Mouse (Mus musculus): ENCODE measurements around the gene Rbm26. TPM values are rescaled to one million over a fixed set of nuclear protein-coding genes. Genes with fewer than 3 reads are reported as not detected.

Rbm26 gene
- polyA plus RNA-seq (2015; fragmentation: Nextera tagmentation; extraction: Ambion mirVana): 15.8 and 16.1 TPM in 2 replicates

DNA sequence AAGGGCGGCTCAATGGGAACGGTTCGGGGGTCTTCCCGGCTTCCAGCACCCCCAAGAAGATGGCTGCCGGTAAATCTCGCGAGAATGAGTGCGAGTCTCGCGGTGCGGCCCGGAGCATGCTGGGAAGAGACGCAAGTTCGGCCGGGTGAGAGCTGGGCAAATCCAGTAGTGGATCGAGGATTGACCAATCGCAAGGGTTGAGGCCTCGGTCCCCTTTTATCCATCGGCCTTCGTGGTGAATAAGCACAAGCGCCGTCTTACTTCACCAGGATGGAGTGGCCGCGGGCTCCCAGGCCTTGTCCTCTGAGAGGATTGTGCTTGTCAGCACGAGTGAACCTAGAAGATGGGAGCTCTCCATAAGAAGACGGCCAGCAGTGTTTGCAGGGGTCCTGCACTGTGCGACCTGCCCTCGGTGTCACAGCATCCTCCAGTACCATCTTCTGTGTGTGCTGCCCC, at the start of gene Rbm26:
Gene Rbm26 (minus strand): TSS at position 90 of the 456 bp plus-strand sequence.
- Histone ChIP-seq H3K36me3 (no peaks in the 10 kb centered on the region), H3K4me3 (peak within 1 kb of the TSS; percentile 96), H3K27me3 (no peaks in the 10 kb centered on the region), H3K27ac (peak within 1 kb of the TSS; percentile 91), H3K9me3 (replicated peaks) (no peaks in the 10 kb centered on the region), H3K4me2 (peak within 1 kb of the TSS; percentile 88), H3K9ac (peak within 1 kb of the TSS; percentile 96), H3K4me1 (replicated peaks) (peaks cover 27% of the 10 kb centered on the region)
- peak; percentile 94 for ATAC-seq (replicated peaks; ENCODE audit: insufficient number of reproducible peaks, insufficient read depth, low FRiP score, low read depth)
- under 1% methylated on average over 28 of the region's 28 CpGs for WGBS

DNA sequence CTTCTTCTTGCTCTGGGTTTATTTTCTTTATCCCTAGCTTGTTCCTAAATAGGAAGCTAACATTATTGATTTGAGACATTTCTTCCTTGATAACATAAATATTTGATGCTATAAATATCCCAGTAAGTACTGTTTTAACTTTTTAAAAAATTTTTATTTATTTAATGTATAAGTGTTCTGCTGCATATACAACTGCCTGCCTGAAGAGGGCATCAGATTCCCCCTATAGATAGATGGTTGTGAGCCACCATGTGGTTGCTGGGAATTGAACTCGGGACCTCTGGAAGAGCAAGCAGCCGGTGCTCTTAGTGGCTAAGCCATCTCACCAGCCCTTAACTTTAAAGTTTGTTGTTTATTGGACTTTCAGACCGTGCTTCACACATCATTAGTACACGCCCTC, 48.7 kb upstream of the Rbm26 start:
- H3K27me3 ChIP-seq: no peaks in the 10 kb centered on the region
- ATAC-seq (replicated peaks; ENCODE audit: insufficient number of reproducible peaks, insufficient read depth, low FRiP score, low read depth): no peak
- H3K4me1 ChIP-seq (replicated peaks): no peaks in the 10 kb centered on the region
- H3K4me2 ChIP-seq: no peak overlapping the region
- 85% methylated on average over 4 of the region's 4 CpGs for WGBS
- H3K27ac ChIP-seq: no peak overlapping the region
- no peak overlapping the region for H3K9ac ChIP-seq
- no peaks in the 10 kb centered on the region for H3K36me3 ChIP-seq
- no peak overlapping the region for H3K4me3 ChIP-seq
- H3K9me3 ChIP-seq (replicated peaks): no peaks in the 10 kb centered on the region

DNA sequence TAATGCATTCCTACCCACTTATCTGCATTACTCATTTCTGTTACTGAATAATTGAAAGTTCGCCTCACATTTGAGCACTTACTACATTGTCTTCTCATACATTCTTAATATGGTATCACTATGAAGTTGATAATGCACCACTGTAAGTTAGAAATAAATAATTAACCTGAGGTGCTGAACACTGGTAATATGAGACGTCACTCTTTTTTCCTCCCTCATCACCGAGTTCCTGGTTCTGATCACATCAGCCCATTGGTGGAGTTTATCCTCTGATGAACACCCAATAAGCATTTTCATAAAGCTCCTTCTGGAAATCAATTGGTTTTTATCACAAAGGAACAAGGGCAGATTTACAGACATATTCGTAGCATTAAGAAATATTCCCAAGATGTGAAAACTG, 45.1 kb upstream of the Rbm26 start:
- WGBS: 72% methylated on average over 4 of the region's 4 CpGs
- H3K27ac ChIP-seq: no peak overlapping the region
- no peak for ATAC-seq (replicated peaks; ENCODE audit: insufficient number of reproducible peaks, insufficient read depth, low FRiP score, low read depth)

DNA sequence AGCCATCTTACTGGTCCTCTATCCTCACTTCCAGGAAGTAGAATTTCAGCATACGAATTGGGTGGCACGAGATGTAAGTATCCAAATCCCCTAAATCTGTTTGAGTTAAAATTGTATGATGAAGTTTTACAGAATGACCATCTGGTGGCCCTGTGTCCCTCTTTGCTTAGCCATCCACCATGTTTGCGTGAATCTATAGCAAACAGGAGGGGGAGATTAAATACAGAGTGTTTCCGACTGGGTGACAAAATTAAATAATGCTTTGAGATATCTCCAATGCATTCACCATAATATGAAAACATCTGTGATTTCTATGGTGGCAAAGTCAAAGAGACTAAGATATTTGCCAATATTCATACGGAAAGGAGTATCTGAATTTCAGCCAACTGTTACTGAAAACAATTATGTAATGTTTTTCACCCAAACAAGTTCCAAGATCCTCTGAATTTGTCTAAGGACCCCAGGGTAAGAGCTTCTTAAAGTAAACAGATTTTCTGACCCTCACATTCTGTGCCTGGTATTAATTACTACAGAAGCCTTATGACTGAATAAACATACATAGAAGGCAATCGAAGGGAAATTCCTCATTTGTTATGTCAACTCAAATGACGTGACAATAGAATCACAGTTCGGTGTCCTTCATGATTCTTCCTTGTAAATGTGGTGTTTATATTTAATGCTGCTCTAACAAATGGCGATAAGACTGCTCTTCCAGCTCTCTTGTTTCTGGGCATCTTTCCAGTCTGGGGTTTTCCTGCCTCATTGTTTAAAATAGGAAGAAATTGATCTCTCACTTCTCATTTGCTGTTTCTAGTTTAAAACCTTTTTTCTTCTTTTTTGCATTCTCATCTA, 42.6 kb upstream of the Rbm26 start:
- 55% methylated on average over 9 of the region's 9 CpGs for WGBS
- Histone ChIP-seq H3K4me3 (no peak overlapping the region), H3K9me3 (replicated peaks) (no peaks in the 10 kb centered on the region), H3K4me2 (no peak overlapping the region), H3K9ac (no peak overlapping the region), H3K36me3 (no peaks in the 10 kb centered on the region), H3K27ac (0 out of 2 replicates have a peak overlapping the region, but pooled peaks have one; percentile 12), H3K4me1 (replicated peaks) (no peaks in the 10 kb centered on the region), H3K27me3 (no peaks in the 10 kb centered on the region)
- ATAC-seq (replicated peaks; ENCODE audit: insufficient number of reproducible peaks, insufficient read depth, low FRiP score, low read depth): no peak

More for the DNA sequence above, 45.1 kb upstream of the Rbm26 start:
- no peaks in the 10 kb centered on the region for H3K4me1 ChIP-seq (replicated peaks)
- no peaks in the 10 kb centered on the region for H3K36me3 ChIP-seq
- no peaks in the 10 kb centered on the region for H3K9me3 ChIP-seq (replicated peaks)
- no peak overlapping the region for H3K4me3 ChIP-seq
- H3K27me3 ChIP-seq: no peaks in the 10 kb centered on the region
- no peak overlapping the region for H3K9ac ChIP-seq
- no peak overlapping the region for H3K4me2 ChIP-seq

DNA sequence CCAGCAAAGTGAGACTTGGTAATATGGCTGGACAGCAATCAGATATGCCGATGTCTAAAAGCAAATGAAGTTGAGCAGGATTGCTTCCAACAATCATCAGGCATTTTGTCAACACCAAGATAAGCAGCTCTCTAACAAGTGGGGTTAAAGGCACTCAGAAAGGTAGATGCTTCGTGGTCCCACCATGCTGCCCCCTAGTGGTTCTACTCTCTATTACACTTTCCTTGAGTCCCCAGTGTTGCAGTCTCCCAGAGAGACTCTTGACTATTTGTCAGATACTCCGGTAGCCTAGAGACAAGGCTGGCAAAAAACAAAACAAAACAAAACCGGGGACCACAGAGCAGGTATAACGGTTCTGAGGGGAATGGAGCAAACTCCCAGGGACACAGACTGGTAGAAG, 21.3 kb upstream of the Rbm26 start:
- Histone ChIP-seq H3K4me1 (replicated peaks) (no peaks in the 10 kb centered on the region), H3K27me3 (no peaks in the 10 kb centered on the region), H3K4me3 (no peak overlapping the region), H3K9ac (no peak overlapping the region), H3K27ac (no peak overlapping the region), H3K36me3 (no peaks in the 10 kb centered on the region), H3K9me3 (replicated peaks) (no peaks in the 10 kb centered on the region), H3K4me2 (no peak overlapping the region)
- no peak for ATAC-seq (replicated peaks; ENCODE audit: insufficient number of reproducible peaks, insufficient read depth, low FRiP score, low read depth)
- WGBS: 46% methylated on average over 5 of the region's 5 CpGs

DNA sequence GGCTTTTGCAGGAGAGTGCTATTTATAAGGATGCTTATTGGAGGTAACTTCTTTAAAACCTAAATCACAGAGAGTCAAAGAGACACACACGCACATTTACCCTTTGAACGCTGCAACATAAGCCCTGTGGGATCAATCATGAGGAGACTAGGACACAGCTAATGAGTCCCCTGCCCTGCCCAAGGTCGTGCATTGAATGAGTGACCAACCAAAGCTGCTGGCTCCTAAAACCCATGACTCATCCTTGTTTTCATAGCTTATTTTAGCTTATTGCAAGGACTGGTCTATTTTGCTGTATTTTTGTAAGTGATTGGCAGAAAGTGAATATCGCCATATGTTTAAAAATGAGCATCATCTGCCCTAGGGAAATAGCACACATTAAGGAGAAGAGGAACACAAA, 17.6 kb upstream of the Rbm26 start:
- no peaks in the 10 kb centered on the region for H3K27me3 ChIP-seq
- H3K4me3 ChIP-seq: no peak overlapping the region
- no peak for ATAC-seq (replicated peaks; ENCODE audit: insufficient number of reproducible peaks, insufficient read depth, low FRiP score, low read depth)
- WGBS: 61% methylated on average over 4 of the region's 4 CpGs
- H3K36me3 ChIP-seq: no peaks in the 10 kb centered on the region
- H3K4me2 ChIP-seq: no peak overlapping the region
- no peak overlapping the region for H3K9ac ChIP-seq
- H3K9me3 ChIP-seq (replicated peaks): no peaks in the 10 kb centered on the region
- no peaks in the 10 kb centered on the region for H3K4me1 ChIP-seq (replicated peaks)
- H3K27ac ChIP-seq: no peak overlapping the region

DNA sequence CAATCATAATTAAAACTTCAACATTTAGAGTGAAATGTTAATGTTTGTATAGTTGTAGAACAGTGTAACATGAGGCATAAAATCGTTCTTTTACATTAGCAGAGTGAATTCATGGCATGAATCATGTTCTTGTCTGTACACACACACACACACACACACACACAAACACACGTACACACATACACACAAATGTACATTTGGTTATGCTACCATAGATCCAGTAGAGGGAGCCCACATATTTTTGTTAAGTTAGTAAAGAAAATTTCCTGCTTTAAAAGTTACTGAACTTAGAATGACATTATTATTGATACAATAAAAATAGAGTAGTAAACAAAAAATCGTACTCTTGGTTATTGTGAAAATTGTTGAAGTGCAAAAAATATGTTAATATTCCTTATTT, 7.7 kb upstream of the Rbm26 start:
- 42% methylated on average over 3 of the region's 3 CpGs for WGBS
- H3K27me3 ChIP-seq: no peaks in the 10 kb centered on the region
- no peak overlapping the region for H3K4me3 ChIP-seq
- no peaks in the 10 kb centered on the region for H3K9me3 ChIP-seq (replicated peaks)
- no peaks in the 10 kb centered on the region for H3K36me3 ChIP-seq
- H3K9ac ChIP-seq: no peak overlapping the region
- no peak overlapping the region for H3K27ac ChIP-seq
- no peaks in the 10 kb centered on the region for H3K4me1 ChIP-seq (replicated peaks)
- no peak overlapping the region for H3K4me2 ChIP-seq
- no peak for ATAC-seq (replicated peaks; ENCODE audit: insufficient number of reproducible peaks, insufficient read depth, low FRiP score, low read depth)

DNA sequence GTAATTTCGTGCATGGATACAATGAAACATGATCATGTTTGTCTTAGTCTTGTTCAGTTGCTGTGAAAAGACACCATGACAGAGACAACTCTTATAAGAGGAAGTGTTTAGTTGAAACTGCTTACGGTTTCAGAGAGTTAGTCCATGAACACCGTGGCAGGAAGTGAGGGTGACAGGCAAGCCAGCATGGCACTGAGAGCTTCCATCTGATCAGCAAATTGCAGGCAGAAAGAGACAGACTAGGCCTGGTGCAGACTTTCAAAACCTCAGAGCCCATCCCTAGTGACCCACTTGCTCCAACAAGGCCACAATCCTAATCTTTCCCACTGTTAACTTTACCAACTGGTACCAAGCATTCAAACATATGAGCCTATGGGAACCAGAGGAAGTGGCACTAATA, 5.7 kb upstream of the Rbm26 start:
- H3K9ac ChIP-seq: no peak overlapping the region
- H3K27ac ChIP-seq: no peak overlapping the region
- H3K4me2 ChIP-seq: no peak overlapping the region
- no peaks in the 10 kb centered on the region for H3K27me3 ChIP-seq
- no peaks in the 10 kb centered on the region for H3K9me3 ChIP-seq (replicated peaks)
- ATAC-seq (replicated peaks; ENCODE audit: insufficient number of reproducible peaks, insufficient read depth, low FRiP score, low read depth): no peak
- H3K4me3 ChIP-seq: no peak overlapping the region
- WGBS: 61% methylated on average over 3 of the region's 3 CpGs
- no peaks in the 10 kb centered on the region for H3K4me1 ChIP-seq (replicated peaks)
- no peaks in the 10 kb centered on the region for H3K36me3 ChIP-seq

DNA sequence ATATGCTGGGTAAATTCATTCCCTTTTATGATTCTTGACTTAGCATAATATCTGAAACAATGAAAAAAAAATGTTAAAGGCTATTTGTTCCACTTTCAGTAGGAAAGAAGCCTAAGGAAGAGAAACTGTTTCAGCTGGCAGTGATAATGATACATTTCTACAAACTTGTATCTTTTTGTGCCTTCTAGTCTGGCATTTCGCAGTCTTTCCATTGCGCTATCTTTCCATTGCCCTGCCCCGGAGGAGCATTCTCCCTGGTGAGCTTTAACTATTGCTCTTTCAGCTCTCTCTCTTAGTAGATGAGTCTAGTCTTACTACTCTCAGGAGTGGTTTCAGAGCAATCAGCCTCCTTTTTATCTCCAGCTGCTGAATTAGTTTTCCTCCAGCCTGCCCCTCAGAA, 2.6 kb upstream of the Rbm26 start:
- no peak overlapping the region for H3K9ac ChIP-seq
- peaks cover 15% of the 10 kb centered on the region for H3K4me1 ChIP-seq (replicated peaks)
- H3K27ac ChIP-seq: no peak overlapping the region
- no peaks in the 10 kb centered on the region for H3K9me3 ChIP-seq (replicated peaks)
- 79% methylated on average over 3 of the region's 3 CpGs for WGBS
- H3K4me2 ChIP-seq: no peak overlapping the region
- no peaks in the 10 kb centered on the region for H3K36me3 ChIP-seq
- no peak for ATAC-seq (replicated peaks; ENCODE audit: insufficient number of reproducible peaks, insufficient read depth, low FRiP score, low read depth)
- no peak overlapping the region for H3K4me3 ChIP-seq
- no peaks in the 10 kb centered on the region for H3K27me3 ChIP-seq

DNA sequence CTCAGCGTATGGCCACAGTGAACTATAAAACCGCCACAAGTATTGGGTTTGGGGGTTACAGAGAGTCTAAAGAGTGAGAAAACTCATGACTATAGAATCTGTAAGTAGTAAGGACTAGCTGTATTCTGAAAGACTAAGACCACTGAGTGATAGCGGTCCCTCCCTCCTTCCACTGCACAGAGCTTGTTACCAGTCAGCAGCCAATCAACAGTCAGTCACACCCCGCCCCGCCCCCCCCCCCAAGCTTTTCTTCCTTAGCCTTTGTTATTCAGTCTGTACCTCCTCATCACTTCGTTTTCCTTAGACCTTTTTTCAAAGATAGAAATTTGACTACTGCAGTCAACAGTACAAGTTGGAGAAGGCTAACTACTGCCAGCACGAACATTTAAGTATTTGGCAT, 1.9 kb upstream of the Rbm26 start:
- Histone ChIP-seq H3K4me3 (no peak overlapping the region), H3K4me2 (no peak overlapping the region), H3K9ac (no peak overlapping the region), H3K27me3 (no peaks in the 10 kb centered on the region), H3K27ac (no peak overlapping the region), H3K4me1 (replicated peaks) (peaks cover 18% of the 10 kb centered on the region), H3K9me3 (replicated peaks) (no peaks in the 10 kb centered on the region), H3K36me3 (no peaks in the 10 kb centered on the region)
- WGBS: 49% methylated on average over 7 of the region's 7 CpGs
- no peak for ATAC-seq (replicated peaks; ENCODE audit: insufficient number of reproducible peaks, insufficient read depth, low FRiP score, low read depth)

DNA sequence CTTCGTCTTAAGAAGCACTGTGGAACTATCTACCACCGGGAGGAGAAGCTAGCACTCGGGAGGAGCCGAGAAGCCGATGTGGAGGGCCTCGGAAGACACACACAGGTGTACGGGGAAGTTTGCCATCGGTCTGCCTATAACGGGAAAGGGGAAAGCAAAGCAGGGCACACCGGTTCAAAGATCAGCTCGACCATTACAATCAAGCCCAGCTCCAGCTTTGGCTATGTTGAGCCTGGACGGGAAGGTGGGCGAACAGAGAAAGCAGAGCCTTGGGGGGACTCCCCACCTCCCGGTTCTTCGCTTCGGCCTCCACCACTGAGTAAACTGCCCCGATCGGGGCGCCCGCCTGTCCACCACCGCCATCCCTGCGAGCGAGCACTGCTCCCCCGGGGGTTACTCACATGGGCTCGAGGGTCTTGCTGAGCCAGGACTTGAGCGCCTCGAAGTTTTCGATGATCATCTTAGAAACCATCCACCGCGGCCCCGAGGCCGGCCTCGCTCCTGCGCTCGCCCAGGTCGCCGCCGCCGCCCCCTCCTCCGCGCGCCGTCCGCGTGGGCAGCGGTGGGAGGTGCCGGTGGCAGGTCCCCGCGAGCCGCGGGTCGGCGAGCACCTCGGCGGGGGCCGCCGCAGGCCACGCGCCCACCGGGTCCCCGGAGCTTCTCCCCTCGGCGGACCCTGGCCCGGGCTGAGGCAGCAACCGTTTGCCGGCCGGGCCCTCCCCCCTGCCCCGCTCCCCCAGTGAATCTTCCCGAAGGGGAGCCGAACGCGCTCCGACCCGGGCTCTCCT, 552 bp downstream of the Rbm26 start:
- H3K9ac ChIP-seq: peak overlapping the region; percentile 96
- H3K27ac ChIP-seq: peak overlapping the region; percentile 91
- H3K4me1 ChIP-seq (replicated peaks): peaks cover 28% of the 10 kb centered on the region
- ATAC-seq (replicated peaks; ENCODE audit: insufficient number of reproducible peaks, insufficient read depth, low FRiP score, low read depth): peak; percentile 68
- under 1% methylated on average over 56 of the region's 74 CpGs for WGBS
- H3K4me2 ChIP-seq: peak overlapping the region; percentile 88
- H3K4me3 ChIP-seq: peak overlapping the region; percentile 96
- no peaks in the 10 kb centered on the region for H3K9me3 ChIP-seq (replicated peaks)
- H3K27me3 ChIP-seq: no peaks in the 10 kb centered on the region
- H3K36me3 ChIP-seq: no peaks in the 10 kb centered on the region
